Mouse (Mus musculus): ENCODE results near the gene Tpo.

Tpo gene

GRCm38 (mm10) chr12:30017131-30017530 lies 115.3 kb downstream of the Tpo start:
- DNase-seq (ENCODE audit: low spot score): no peak

- no peak for DNase-seq (ENCODE audit: low spot score)
Observed at GRCm38 (mm10) chr12:30015501-30015900, 116.9 kb downstream of the Tpo start.

- DNase-seq (ENCODE audit: low spot score): no peak
Observed at GRCm38 (mm10) chr12:30008741-30009140, 123.7 kb downstream of the Tpo start.

- no peak for DNase-seq (ENCODE audit: low spot score)
Observed at GRCm38 (mm10) chr12:30006586-30006985, 125.8 kb downstream of the Tpo start.

All from T-cell, adult 2 months (primary cell).